Mouse (Mus musculus): ENCODE results near the gene Dnah11.

The Dnah11 gene

GRCm38 (mm10) chr12:118198386-118199093 is at the start of gene Dnah11:
TSS of gene Dnah11 (minus strand) at chr12:118199043.
- peak; percentile 54 for DNase-seq

GRCm38 (mm10) chr12:118221182-118221581 is 22.3 kb upstream of the Dnah11 start:
- DNase-seq: no peak

GRCm38 (mm10) chr12:118220062-118220461 is 21.2 kb upstream of the Dnah11 start:
- no peak for DNase-seq

- no peak for DNase-seq
Observed at GRCm38 (mm10) chr12:118212163-118212562, 13.3 kb upstream of the Dnah11 start.

- DNase-seq: no peak
Observed at GRCm38 (mm10) chr12:118196583-118196982, 2.3 kb downstream of the Dnah11 start.

- DNase-seq: no peak
Observed at GRCm38 (mm10) chr12:118189535-118189934, 9.3 kb downstream of the Dnah11 start.

GRCm38 (mm10) chr12:118187663-118188062 is 11.2 kb downstream of the Dnah11 start:
- no peak for DNase-seq

- DNase-seq: no peak
Observed at GRCm38 (mm10) chr12:118186881-118187489, 11.9 kb downstream of the Dnah11 start.

GRCm38 (mm10) chr12:118186120-118186880 is 12.5 kb downstream of the Dnah11 start:
- no peak for DNase-seq

- no peak for DNase-seq
Observed at GRCm38 (mm10) chr12:118184731-118185130, 14.1 kb downstream of the Dnah11 start.

- DNase-seq: no peak
Observed at GRCm38 (mm10) chr12:118177756-118178155, 21.1 kb downstream of the Dnah11 start.

- no peak for DNase-seq
Observed at GRCm38 (mm10) chr12:118164785-118165184, 34.1 kb downstream of the Dnah11 start.

- DNase-seq: no peak
Observed at GRCm38 (mm10) chr12:118156986-118157385, 41.9 kb downstream of the Dnah11 start.

- no peak for DNase-seq
Observed at GRCm38 (mm10) chr12:118147521-118148033, 51.3 kb downstream of the Dnah11 start.

GRCm38 (mm10) chr12:118128116-118128515 is 70.7 kb downstream of the Dnah11 start:
- DNase-seq: no peak

- DNase-seq: no peak
Observed at GRCm38 (mm10) chr12:118119668-118120067, 79.2 kb downstream of the Dnah11 start.

- no peak for DNase-seq
Observed at GRCm38 (mm10) chr12:118112599-118112998, 86.2 kb downstream of the Dnah11 start.

GRCm38 (mm10) chr12:118111896-118112295 is 86.9 kb downstream of the Dnah11 start:
- no peak for DNase-seq

GRCm38 (mm10) chr12:118107719-118108118 is 91.1 kb downstream of the Dnah11 start:
- no peak for DNase-seq

GRCm38 (mm10) chr12:118104520-118104919 is 94.3 kb downstream of the Dnah11 start:
- no peak for DNase-seq

GRCm38 (mm10) chr12:118099694-118100093 is 99.1 kb downstream of the Dnah11 start:
- DNase-seq: no peak

- DNase-seq: no peak
Observed at GRCm38 (mm10) chr12:118098257-118098656, 100.6 kb downstream of the Dnah11 start.

- DNase-seq: no peak
Observed at GRCm38 (mm10) chr12:118094946-118095345, 103.9 kb downstream of the Dnah11 start.

GRCm38 (mm10) chr12:118085291-118085690 is 113.6 kb downstream of the Dnah11 start:
- no peak for DNase-seq
